Mouse (Mus musculus) testis, postnatal 14 days (tissue): ENCODE measurements around the gene Osbpl10.
A peak's percentile ranks its signal among the peaks of the same experiment; 100 is the strongest.
"Not testable (repeated sequence)": the region's sequence is repeated elsewhere in the genome, so short reads cannot be mapped to it uniquely, and the experiment has no call there.

Source experiments
- DNase-seq: peaks from one replicate; pipeline ENCODE4 v3.0.0; 2021; ENCODE audit warnings: low spot score

Osbpl10 gene

GRCm38 (mm10) chr9:114978281-114979111 lies at the start of gene Osbpl10:
Gene Osbpl10 (plus strand): TSS chr9:114978569.
- DNase-seq, result peak; percentile 66

GRCm38 (mm10) chr9:114930464-114931090 lies 47.8 kb upstream of the Osbpl10 start:
- DNase-seq, result peak; percentile 56

GRCm38 (mm10) chr9:114932607-114933006 lies 45.8 kb upstream of the Osbpl10 start:
- no peak for DNase-seq

- no peak for DNase-seq
Measured at GRCm38 (mm10) chr9:114933037-114933722, 45.2 kb upstream of the Osbpl10 start.

GRCm38 (mm10) chr9:114933723-114934171 lies 44.6 kb upstream of the Osbpl10 start, which contains the start of gene Gpd1l:
Gene Gpd1l (minus strand): TSS chr9:114933987.
- DNase-seq, result peak; percentile 91

GRCm38 (mm10) chr9:114934231-114934630 lies 44.1 kb upstream of the Osbpl10 start:
- no peak for DNase-seq

- DNase-seq, result no peak
Measured at GRCm38 (mm10) chr9:114935321-114935720, 43.0 kb upstream of the Osbpl10 start.

- DNase-seq, result no peak
Measured at GRCm38 (mm10) chr9:114936687-114937086, 41.7 kb upstream of the Osbpl10 start.

GRCm38 (mm10) chr9:114944642-114945041 lies 33.7 kb upstream of the Osbpl10 start:
- no peak for DNase-seq

GRCm38 (mm10) chr9:114945576-114945975 lies 32.8 kb upstream of the Osbpl10 start:
- DNase-seq, result no peak

GRCm38 (mm10) chr9:114948395-114948794 lies 30.0 kb upstream of the Osbpl10 start:
- DNase-seq, result no peak

GRCm38 (mm10) chr9:114952866-114953265 lies 25.5 kb upstream of the Osbpl10 start:
- no peak for DNase-seq

- no peak for DNase-seq
Measured at GRCm38 (mm10) chr9:114955340-114955739, 23.0 kb upstream of the Osbpl10 start.

- DNase-seq, result no peak
Measured at GRCm38 (mm10) chr9:114956945-114957344, 21.4 kb upstream of the Osbpl10 start.

GRCm38 (mm10) chr9:114960043-114960789 lies 18.2 kb upstream of the Osbpl10 start:
- DNase-seq, result no peak

- DNase-seq, result no peak
Measured at GRCm38 (mm10) chr9:114960844-114961243, 17.5 kb upstream of the Osbpl10 start.

- peak; percentile 71 for DNase-seq
Measured at GRCm38 (mm10) chr9:114964093-114964492, 14.3 kb upstream of the Osbpl10 start.

- DNase-seq, result not testable (repeated sequence)
Measured at GRCm38 (mm10) chr9:114966286-114966685, 12.1 kb upstream of the Osbpl10 start.

GRCm38 (mm10) chr9:114977461-114978280 lies 698 bp upstream of the Osbpl10 start:
- peak; percentile 24 for DNase-seq

- DNase-seq, result no peak
Measured at GRCm38 (mm10) chr9:114979969-114980368, 1.6 kb downstream of the Osbpl10 start.
